Mouse (Mus musculus): ENCODE measurements around the gene Olfr798. TPM values are rescaled to one million over a fixed set of nuclear protein-coding genes. Genes with fewer than 3 reads are reported as not detected.

Gene Olfr798
- total RNA-seq (2021) (not detected), polyA plus RNA-seq (2012; rRNA removed) (not detected in 2 replicates)
- long read RNA-seq = 0 reads

- Histone ChIP-seq H3K27me3 (ENCODE audit: control insufficient read depth, insufficient read depth, low read length) (no peaks in the 10 kb centered on the region), H3K36me3 (ENCODE audit: control insufficient read depth, insufficient read depth, low read length) (no peaks in the 10 kb centered on the region), H3K79me2 (replicated peaks; ENCODE audit: control insufficient read depth, insufficient read depth, low read length) (no peaks in the 10 kb centered on the region), H3K4me3 (no peak within 1 kb of the TSS), H3K9ac (ENCODE audit: low read depth, low read length) (no peak within 1 kb of the TSS), H3K27ac (no peak within 1 kb of the TSS), H3K4me1 (ENCODE audit: control insufficient read depth, insufficient read depth, low read length) (no peaks in the 10 kb centered on the region)
- WGBS = 67% methylated on average over 1 of the region's 1 CpGs
- intact Hi-C loops (cut with DNase I) = no loop called here
- TF ChIP-seq POLR2A (IDR thresholded peaks at IDR 0.05; ENCODE audit: insufficient read depth, low read depth, low read length) (no peak), EP300 (IDR thresholded peaks at IDR 0.05; ENCODE audit: insufficient read depth, low read depth, low read length) (no peak), CTCF (IDR thresholded peaks at IDR 0.05) (no peak)
- no peak for DNase-seq
Observed at GRCm38 (mm10) chr10:129627834-129628233, at the start of gene Olfr798. Gene Olfr798 (minus strand): TSS chr10:129627934.

- no peaks in the 10 kb centered on the region for H3K27me3 ChIP-seq (ENCODE audit: control insufficient read depth, insufficient read depth, low read length)
- no peak within 1 kb of the TSS for H3K4me3 ChIP-seq
- no peak for DNase-seq
- no peaks in the 10 kb centered on the region for H3K36me3 ChIP-seq (ENCODE audit: control insufficient read depth, insufficient read depth, low read length)
- H3K79me2 ChIP-seq (replicated peaks; ENCODE audit: control insufficient read depth, insufficient read depth, low read length) = no peaks in the 10 kb centered on the region
- H3K27ac ChIP-seq = no peak within 1 kb of the TSS
- TF ChIP-seq POLR2A (IDR thresholded peaks at IDR 0.05; ENCODE audit: insufficient read depth, low read depth, low read length) (no peak), EP300 (IDR thresholded peaks at IDR 0.05; ENCODE audit: insufficient read depth, low read depth, low read length) (no peak)
- WGBS = 68% methylated on average over 1 of the region's 1 CpGs
- no peak within 1 kb of the TSS for H3K9ac ChIP-seq (ENCODE audit: low read depth, low read length)
- intact Hi-C loops (cut with DNase I) = no loop called here
- no peaks in the 10 kb centered on the region for H3K4me1 ChIP-seq (ENCODE audit: control insufficient read depth, insufficient read depth, low read length)
Observed at GRCm38 (mm10) chr10:129673765-129674164, 46.0 kb upstream of the Olfr798 start, which contains the start of gene Olfr801. Gene Olfr801 (minus strand): TSS chr10:129673865.

GRCm38 (mm10) chr10:129657394-129657793 is 29.7 kb upstream of the Olfr798 start, which contains the start of gene Olfr800:
Gene Olfr800 (plus strand): TSS chr10:129657694.
- intact Hi-C loops (cut with DNase I) = no loop called here
- no peak within 1 kb of the TSS for H3K9ac ChIP-seq (ENCODE audit: low read depth, low read length)
- no peak for TF ChIP-seq CTCF (IDR thresholded peaks at IDR 0.05)
- TF ChIP-seq EP300 (IDR thresholded peaks at IDR 0.05; ENCODE audit: insufficient read depth, low read depth, low read length) = no peak
- no peak for TF ChIP-seq POLR2A (IDR thresholded peaks at IDR 0.05; ENCODE audit: insufficient read depth, low read depth, low read length)

GRCm38 (mm10) chr10:129651763-129652162 is 24.0 kb upstream of the Olfr798 start:
- Histone ChIP-seq H3K4me3 (no peak overlapping the region), H3K27me3 (ENCODE audit: control insufficient read depth, insufficient read depth, low read length) (no peaks in the 10 kb centered on the region), H3K4me1 (ENCODE audit: control insufficient read depth, insufficient read depth, low read length) (no peaks in the 10 kb centered on the region), H3K79me2 (replicated peaks; ENCODE audit: control insufficient read depth, insufficient read depth, low read length) (no peaks in the 10 kb centered on the region), H3K36me3 (ENCODE audit: control insufficient read depth, insufficient read depth, low read length) (no peaks in the 10 kb centered on the region), H3K9ac (ENCODE audit: low read depth, low read length) (no peak overlapping the region), H3K27ac (no peak overlapping the region)
- intact Hi-C loops (cut with DNase I) = no loop called here
- WGBS = 61% methylated on average over 1 of the region's 1 CpGs
- TF ChIP-seq POLR2A (IDR thresholded peaks at IDR 0.05; ENCODE audit: insufficient read depth, low read depth, low read length) = no peak
- TF ChIP-seq EP300 (IDR thresholded peaks at IDR 0.05; ENCODE audit: insufficient read depth, low read depth, low read length) = no peak
- no peak for TF ChIP-seq CTCF (IDR thresholded peaks at IDR 0.05)
- no peak for DNase-seq

More at GRCm38 (mm10) chr10:129657394-129657793, 29.7 kb upstream of the Olfr798 start, which contains the start of gene Olfr800:
- Histone ChIP-seq H3K79me2 (replicated peaks; ENCODE audit: control insufficient read depth, insufficient read depth, low read length) (no peaks in the 10 kb centered on the region), H3K4me1 (ENCODE audit: control insufficient read depth, insufficient read depth, low read length) (no peaks in the 10 kb centered on the region), H3K27me3 (ENCODE audit: control insufficient read depth, insufficient read depth, low read length) (no peaks in the 10 kb centered on the region), H3K27ac (no peak within 1 kb of the TSS), H3K4me3 (no peak within 1 kb of the TSS), H3K36me3 (ENCODE audit: control insufficient read depth, insufficient read depth, low read length) (no peaks in the 10 kb centered on the region)
- DNase-seq = no peak

GRCm38 (mm10) chr10:129637184-129637583 is 9.4 kb upstream of the Olfr798 start, which contains the start of gene Olfr799:
Gene Olfr799 (plus strand): TSS chr10:129637484.
- WGBS = 8% methylated on average over 1 of the region's 1 CpGs
- Histone ChIP-seq H3K4me1 (ENCODE audit: control insufficient read depth, insufficient read depth, low read length) (no peaks in the 10 kb centered on the region), H3K27ac (no peak within 1 kb of the TSS), H3K9ac (ENCODE audit: low read depth, low read length) (no peak within 1 kb of the TSS), H3K4me3 (no peak within 1 kb of the TSS), H3K79me2 (replicated peaks; ENCODE audit: control insufficient read depth, insufficient read depth, low read length) (no peaks in the 10 kb centered on the region), H3K36me3 (ENCODE audit: control insufficient read depth, insufficient read depth, low read length) (no peaks in the 10 kb centered on the region), H3K27me3 (ENCODE audit: control insufficient read depth, insufficient read depth, low read length) (no peaks in the 10 kb centered on the region)
- DNase-seq = no peak
- intact Hi-C loops (cut with DNase I) = no loop called here
- TF ChIP-seq POLR2A (IDR thresholded peaks at IDR 0.05; ENCODE audit: insufficient read depth, low read depth, low read length) (no peak), EP300 (IDR thresholded peaks at IDR 0.05; ENCODE audit: insufficient read depth, low read depth, low read length) (no peak), CTCF (IDR thresholded peaks at IDR 0.05) (no peak)

GRCm38 (mm10) chr10:129623251-129623650 is 4.5 kb downstream of the Olfr798 start:
- Histone ChIP-seq H3K27ac (no peak overlapping the region), H3K36me3 (ENCODE audit: control insufficient read depth, insufficient read depth, low read length) (no peaks in the 10 kb centered on the region), H3K27me3 (ENCODE audit: control insufficient read depth, insufficient read depth, low read length) (no peaks in the 10 kb centered on the region), H3K9ac (ENCODE audit: low read depth, low read length) (no peak overlapping the region), H3K4me1 (ENCODE audit: control insufficient read depth, insufficient read depth, low read length) (no peaks in the 10 kb centered on the region), H3K79me2 (replicated peaks; ENCODE audit: control insufficient read depth, insufficient read depth, low read length) (no peaks in the 10 kb centered on the region), H3K4me3 (no peak overlapping the region)
- no peak for DNase-seq
- TF ChIP-seq POLR2A (IDR thresholded peaks at IDR 0.05; ENCODE audit: insufficient read depth, low read depth, low read length) (no peak), EP300 (IDR thresholded peaks at IDR 0.05; ENCODE audit: insufficient read depth, low read depth, low read length) (no peak), CTCF (IDR thresholded peaks at IDR 0.05) (no peak)
- intact Hi-C loops (cut with DNase I) = no loop called here
